Mouse (Mus musculus) brown adipose tissue, adult 24 weeks (tissue): ENCODE data around the gene Camta1. TPM values are rescaled to one million over a fixed set of nuclear protein-coding genes. Genes with fewer than 3 reads are reported as not detected.

Experiments
- H3K27ac ChIP-seq: fragments of 200-500 bp; replicated peaks from 2 replicates; pipeline ENCODE4 v1.5.1; 2012; ENCODE audit warnings: low read depth, mild to moderate bottlenecking, low read length
- H3K4me1 ChIP-seq: fragments of 200-500 bp; 2 replicates; pipeline ENCODE4 v1.6.1; 2012; ENCODE audit warnings: low read length, mixed read lengths; ENCODE audit not compliant: control insufficient read depth, insufficient read depth, insufficient read length
- H3K4me3 ChIP-seq: fragments of 200-500 bp; 2 replicates; pipeline ENCODE4 v1.5.1; 2012; ENCODE audit warnings: low read depth, mild to moderate bottlenecking, low read length, moderate library complexity; ENCODE audit not compliant: insufficient read depth
- polyA plus RNA-seq: library from polyadenylated mRNA; stranded (reverse); fragments of >200 nt; gene quantifications from 2 replicates; pipeline ENCODE4 v1.2.4, GENCODE M21; 2012; ENCODE audit not compliant: missing spikeins, insufficient read depth, insufficient read length

Gene Camta1
- polyA plus RNA-seq, 1 experiment: 56.8 TPM

GRCm38 (mm10) chr4:150868161-150868560, 993.5 kb downstream of the Camta1 start:
- Histone ChIP-seq H3K4me3 (no peak overlapping the region), H3K4me1 (peaks cover 17% of the 10 kb centered on the region), H3K27ac (no peak overlapping the region)

Other genes starting within 250 kb of the Camta1 start
- 50.7 and 88.6 TPM in 2 replicates for gene Dnajc11, start 71.8 kb upstream of the Camta1 start, polyA plus RNA-seq
- gene Thap3, start 127.1 kb upstream of the Camta1 start, polyA plus RNA-seq: 6.4 and 8.2 TPM in 2 replicates
- gene Phf13, start 134.4 kb upstream of the Camta1 start, polyA plus RNA-seq: 2.1 and 4.2 TPM in 2 replicates
- gene Klhl21, start 146.9 kb upstream of the Camta1 start, polyA plus RNA-seq: 6.7 and 9.6 TPM in 2 replicates
- 1.8 and 3.2 TPM in 2 replicates for gene Zbtb48, start 165.8 kb upstream of the Camta1 start, polyA plus RNA-seq
- not detected in 2 replicates for gene Tas1r1, start 176.7 kb upstream of the Camta1 start, polyA plus RNA-seq
- gene Nol9, start 177.4 kb upstream of the Camta1 start, polyA plus RNA-seq: 5.0 and 5.3 TPM in 2 replicates
- 2.3 and 5.7 TPM in 2 replicates for gene Plekhg5, start 210.6 kb upstream of the Camta1 start, polyA plus RNA-seq